Mouse (Mus musculus) frontal cortex, adult 2 months (tissue): ENCODE data around the gene Arid1a. TPM values are rescaled to one million over a fixed set of nuclear protein-coding genes. Genes with fewer than 3 reads are reported as not detected.

Experiments
- DNase-seq, 2 experiments: peaks; one replicate each; pipeline ENCODE4 v3.0.0; 2022; ENCODE audit warnings: low spot score in 1 of 2; ENCODE audit errors: extremely low spot score in 1 of 2
- polyA plus RNA-seq: library from polyadenylated mRNA; depleted of rRNA; stranded (reverse); fragments of >200 nt; gene quantifications from 2 replicates; pipeline ENCODE4 v1.2.3, GENCODE M21; 2012

Arid1a gene
- polyA plus RNA-seq, 1 experiment = 57.7 TPM

- DNase-seq = no peak
Observed at GRCm38 (mm10) chr4:133677266-133677665, 79.3 kb downstream of the Arid1a start.

GRCm38 (mm10) chr4:133676189-133676588 is 80.4 kb downstream of the Arid1a start:
- no peak for DNase-seq

GRCm38 (mm10) chr4:133675594-133676016 is 81.0 kb downstream of the Arid1a start:
- DNase-seq = peak in 1 of 2 experiments; percentile 57

- DNase-seq = no peak
Observed at GRCm38 (mm10) chr4:133674331-133674695, 82.3 kb downstream of the Arid1a start.

- DNase-seq = peak in 1 of 2 experiments; percentile 56
Observed at GRCm38 (mm10) chr4:133673666-133674330, 82.8 kb downstream of the Arid1a start.

- DNase-seq = no peak
Observed at GRCm38 (mm10) chr4:133672845-133673647, 83.5 kb downstream of the Arid1a start.

- DNase-seq = peak; percentile 79 to 95
Observed at GRCm38 (mm10) chr4:133671881-133672844, 84.4 kb downstream of the Arid1a start, which contains the start of gene Pigv. TSS of gene Pigv (minus strand) at chr4:133672647.

GRCm38 (mm10) chr4:133671184-133671880 is 85.2 kb downstream of the Arid1a start:
- peak; percentile 71 to 93 for DNase-seq

GRCm38 (mm10) chr4:133669652-133670210 is 86.8 kb downstream of the Arid1a start:
- DNase-seq = no peak

GRCm38 (mm10) chr4:133668537-133668936 is 88.0 kb downstream of the Arid1a start:
- DNase-seq = no peak

GRCm38 (mm10) chr4:133666199-133666598 is 90.4 kb downstream of the Arid1a start:
- DNase-seq = no peak

- DNase-seq = no peak
Observed at GRCm38 (mm10) chr4:133665118-133665517, 91.5 kb downstream of the Arid1a start.

GRCm38 (mm10) chr4:133662945-133663344 is 93.6 kb downstream of the Arid1a start:
- no peak for DNase-seq

- no peak for DNase-seq
Observed at GRCm38 (mm10) chr4:133662421-133662820, 94.1 kb downstream of the Arid1a start.

GRCm38 (mm10) chr4:133660193-133661155 is 96.1 kb downstream of the Arid1a start:
- peak; percentile 69 to 86 for DNase-seq

GRCm38 (mm10) chr4:133659497-133660192 is 96.9 kb downstream of the Arid1a start:
- no peak for DNase-seq

GRCm38 (mm10) chr4:133658729-133659128 is 97.8 kb downstream of the Arid1a start:
- DNase-seq = no peak
